Comparison of ENCODE assay signal across 9 mouse cellular contexts in genomic region chr2:173026688-173027131, GRCm38 (mm10). TPM values are rescaled to one million over a fixed set of nuclear protein-coding genes. Genes with fewer than 3 reads are reported as not detected.
A peak's percentile ranks its signal among the peaks of the same experiment; 100 is the strongest.
DNase-seq lines count a peak whose midpoint lies in the region; ATAC-seq and TF ChIP-seq lines count a peak whose summit lies in the region.
"Had no signal": no experiment of that assay in that cellular context is flagged by ENCODE, and none has a peak within 500 bp of the region (broad histone marks: within the 10 kb centered on the region; RNA-seq: fewer than 3 reads in every experiment).

No protein-coding gene starts in this region.

- H3K27ac ChIP-seq in forebrain, embryonic 12.5 days, result peak overlapping the region; percentile 27; the same call in 1 of the 2 replicates
- H3K27ac ChIP-seq in forebrain, embryonic 11.5 days (ENCODE audit: low read depth, low read length), result no peak overlapping the region
- H3K27ac ChIP-seq in limb, embryonic 14.5 days (replicated peaks; ENCODE audit: low read depth, low read length), result no peak overlapping the region
- no peak overlapping the region for H3K27ac ChIP-seq in forebrain, embryonic 10.5 days

- H3K4me3 ChIP-seq in forebrain, embryonic 12.5 days (replicated peaks), result no peak overlapping the region
- no peak overlapping the region for H3K4me3 ChIP-seq in forebrain, embryonic 11.5 days (ENCODE audit: low read depth, low read length)
- peak overlapping the region; percentile 94; the same call in 1 of the 2 replicates for H3K4me3 ChIP-seq in G1E (ENCODE audit: low read depth, low read length)
- H3K4me3 ChIP-seq in limb, embryonic 14.5 days (replicated peaks; ENCODE audit: low read length), result no peak overlapping the region
- H3K4me3 ChIP-seq in forebrain, embryonic 10.5 days, result no peak overlapping the region

- peaks cover 54% of the 10 kb centered on the region for H3K4me1 ChIP-seq in forebrain, embryonic 12.5 days
- H3K4me1 ChIP-seq in forebrain, embryonic 11.5 days (replicated peaks; ENCODE audit: control insufficient read depth, insufficient read depth, low read length), result peaks cover 18% of the 10 kb centered on the region
- peaks cover 87% of the 10 kb centered on the region for H3K4me1 ChIP-seq in G1E (ENCODE audit: insufficient read depth, low read depth, low read length)
- peaks cover 21% of the 10 kb centered on the region for H3K4me1 ChIP-seq in limb, embryonic 14.5 days (ENCODE audit: control insufficient read depth, insufficient read depth, low read length)
- peaks cover 69% of the 10 kb centered on the region for H3K4me1 ChIP-seq in forebrain, embryonic 10.5 days

- TF ChIP-seq CTCF in G1E (IDR thresholded peaks at IDR 0.05; ENCODE audit: low read depth, low read length), result no peak

- no peak for TF ChIP-seq POLR2A in limb, embryonic 14.5 days (IDR thresholded peaks at IDR 0.05; ENCODE audit: borderline replicate concordance, extremely low read depth, insufficient read depth, insufficient read length)

- WGBS in forebrain, embryonic 12.5 days, result 94% methylated on average over 3 of the region's 3 CpGs
- WGBS in forebrain, embryonic 11.5 days, result 84% methylated on average over 3 of the region's 3 CpGs
- WGBS in limb, embryonic 14.5 days, result 64% methylated on average over 3 of the region's 3 CpGs
- WGBS in forebrain, embryonic 10.5 days, result 87% methylated on average over 3 of the region's 3 CpGs

- no peak for DNase-seq in forebrain, embryonic 11.5 days (ENCODE audit: low spot score)
- peak; percentile 74 for DNase-seq in G1E (ENCODE audit: low spot score)
- peak; percentile 13 for DNase-seq in limb, embryonic 14.5 days (ENCODE audit: low spot score)
- DNase-seq in naive thymus-derived CD4-positive, alpha-beta T cell, adult 2 months (ENCODE audit: low read depth), result peak; percentile 90
- no peak for DNase-seq in left cerebral cortex, adult 11 months (ENCODE audit: low spot score)
- DNase-seq in ovary, adult 18-20 months (ENCODE audit: low spot score), result no peak
- DNase-seq in forebrain, embryonic 10.5 days (ENCODE audit: extremely low spot score, low spot score), result no peak

- H3K27me3 ChIP-seq in forebrain, embryonic 12.5 days, result no peaks in the 10 kb centered on the region
- no peaks in the 10 kb centered on the region for H3K27me3 ChIP-seq in forebrain, embryonic 11.5 days (ENCODE audit: control insufficient read depth, insufficient read depth, low read length)
- H3K27me3 ChIP-seq in G1E (ENCODE audit: insufficient read depth, low read length), result no peaks in the 10 kb centered on the region
- H3K27me3 ChIP-seq in limb, embryonic 14.5 days (ENCODE audit: control insufficient read depth, insufficient read depth, low read length), result no peaks in the 10 kb centered on the region
- H3K27me3 ChIP-seq in forebrain, embryonic 10.5 days (ENCODE audit: poor library complexity, severe bottlenecking), result no peaks in the 10 kb centered on the region

- ATAC-seq in forebrain, embryonic 12.5 days (ENCODE audit: low FRiP score), result no peak
- ATAC-seq in forebrain, embryonic 11.5 days (replicated peaks; ENCODE audit: low FRiP score), result no peak
- peak; percentile 42 for ATAC-seq in G1E (ENCODE audit: extremely low read depth, insufficient number of reproducible peaks, low FRiP score, poor library complexity, severe bottlenecking)
- ATAC-seq in limb, embryonic 14.5 days (ENCODE audit: low FRiP score, low read depth), result peak; percentile 13
- ATAC-seq: forebrain, embryonic 16.5 days had no signal

- H3K36me3 ChIP-seq in forebrain, embryonic 12.5 days (replicated peaks), result peaks cover 76% of the 10 kb centered on the region
- H3K36me3 ChIP-seq in forebrain, embryonic 11.5 days (ENCODE audit: control insufficient read depth, insufficient read depth, low read length), result peaks cover 9% of the 10 kb centered on the region; the same call in 1 of the 2 replicates
- H3K36me3 ChIP-seq in G1E (replicated peaks), result peaks cover 94% of the 10 kb centered on the region
- peaks cover 34% of the 10 kb centered on the region for H3K36me3 ChIP-seq in limb, embryonic 14.5 days (ENCODE audit: control insufficient read depth, insufficient read depth, low read length)
- H3K36me3 ChIP-seq in forebrain, embryonic 10.5 days (replicated peaks), result peaks cover 87% of the 10 kb centered on the region

- no peak overlapping the region; the same call in 1 of the 2 replicates for H3K4me2 ChIP-seq in forebrain, embryonic 12.5 days
- no peak overlapping the region for H3K4me2 ChIP-seq in forebrain, embryonic 11.5 days (ENCODE audit: low read depth, low read length, severe bottlenecking)
- no peak overlapping the region for H3K4me2 ChIP-seq in limb, embryonic 14.5 days (replicated peaks; ENCODE audit: low read depth, low read length, severe bottlenecking)

- no peak overlapping the region; the same call in 1 of the 2 replicates for H3K9ac ChIP-seq in forebrain, embryonic 12.5 days
- no peak overlapping the region for H3K9ac ChIP-seq in forebrain, embryonic 11.5 days (ENCODE audit: low read length)
- H3K9ac ChIP-seq in limb, embryonic 14.5 days (ENCODE audit: low read depth, low read length, severe bottlenecking), result no peak overlapping the region

- no peaks in the 10 kb centered on the region for H3K9me3 ChIP-seq in forebrain, embryonic 12.5 days
- H3K9me3 ChIP-seq in forebrain, embryonic 11.5 days (ENCODE audit: control insufficient read depth, low read length), result no peaks in the 10 kb centered on the region
- no peaks in the 10 kb centered on the region for H3K9me3 ChIP-seq in G1E (replicated peaks)
- no peaks in the 10 kb centered on the region for H3K9me3 ChIP-seq in limb, embryonic 14.5 days (ENCODE audit: control insufficient read depth, low read length)
- H3K9me3 ChIP-seq in forebrain, embryonic 10.5 days, result no peaks in the 10 kb centered on the region

RNA-seq across cellular contexts. Expression of gene Rbm38, which starts 6.4 kb away (rescaled TPM):
- polyA plus RNA-seq in forebrain, embryonic 12.5 days (2016; fragmentation: Nextera tagmentation; extraction: Ambion mirVana), result 65.0 and 67.6 TPM in 2 replicates
- polyA plus RNA-seq in forebrain, embryonic 11.5 days (2014; fragmentation: Nextera tagmentation; extraction: Ambion mirVana), result 111 and 115 TPM in 2 replicates
- total RNA-seq in G1E (2014; fragmentation: Nextera tagmentation) (299 and 342 TPM in 2 replicates), G1E (2017) (35.7 and 36.0 TPM in 2 replicates)
- polyA plus RNA-seq in G1E (2012), result 692 and 737 TPM in 2 replicates
- polyA plus RNA-seq in limb, embryonic 14.5 days (2012; rRNA removed), result 63.5 and 99.1 TPM in 2 replicates
- 31.0 and 32.3 TPM in 2 replicates for polyA plus RNA-seq in limb, embryonic 14.5 days (2014; fragmentation: Nextera tagmentation; extraction: Ambion mirVana)
- polyA plus RNA-seq in forebrain, embryonic 10.5 days (2016; fragmentation: Nextera tagmentation; extraction: Ambion mirVana), result 119 and 123 TPM in 2 replicates

RNA-seq across cellular contexts. Expression of gene Rae1, which starts 26.8 kb away (rescaled TPM):
- polyA plus RNA-seq in forebrain, embryonic 12.5 days (2016; fragmentation: Nextera tagmentation; extraction: Ambion mirVana), result 122 and 132 TPM in 2 replicates
- 147 and 148 TPM in 2 replicates for polyA plus RNA-seq in forebrain, embryonic 11.5 days (2014; fragmentation: Nextera tagmentation; extraction: Ambion mirVana)
- 165 and 189 TPM in 2 replicates for total RNA-seq in G1E (2014; fragmentation: Nextera tagmentation)
- 92.4 and 93.2 TPM in 2 replicates for total RNA-seq in G1E (2017)
- polyA plus RNA-seq in G1E (2012), result 60.2 and 71.9 TPM in 2 replicates
- polyA plus RNA-seq in limb, embryonic 14.5 days (2012; rRNA removed), result 123 and 129 TPM in 2 replicates
- 130 TPM in 2 replicates for polyA plus RNA-seq in limb, embryonic 14.5 days (2014; fragmentation: Nextera tagmentation; extraction: Ambion mirVana)
- polyA plus RNA-seq in forebrain, embryonic 10.5 days (2016; fragmentation: Nextera tagmentation; extraction: Ambion mirVana), result 168 TPM in 2 replicates

RNA-seq across cellular contexts. Expression of gene Spo11, which starts 49.2 kb away (rescaled TPM):
- 0.27 and 1.0 TPM in 2 replicates for polyA plus RNA-seq in forebrain, embryonic 12.5 days (2016; fragmentation: Nextera tagmentation; extraction: Ambion mirVana)
- 0.47 and 0.71 TPM in 2 replicates for polyA plus RNA-seq in forebrain, embryonic 11.5 days (2014; fragmentation: Nextera tagmentation; extraction: Ambion mirVana)
- total RNA-seq in G1E (2014; fragmentation: Nextera tagmentation) (not detected in 2 replicates), G1E (2017) (not detected in 2 replicates)
- polyA plus RNA-seq in G1E (2012), result not detected in 2 replicates
- 3.2 TPM in 2 replicates for polyA plus RNA-seq in limb, embryonic 14.5 days (2012; rRNA removed)
- 2.2 and 2.5 TPM in 2 replicates for polyA plus RNA-seq in limb, embryonic 14.5 days (2014; fragmentation: Nextera tagmentation; extraction: Ambion mirVana)
- 0.42 and 0.73 TPM in 2 replicates for polyA plus RNA-seq in forebrain, embryonic 10.5 days (2016; fragmentation: Nextera tagmentation; extraction: Ambion mirVana)

Comparison
In these comparisons a context has a peak if more than half of its experiments do, and no peak if none do; other contexts are left out.
1. ATAC-seq: peak in G1E (single experiment) and limb, embryonic 14.5 days (single experiment); none in forebrain, embryonic 12.5 days (single experiment) and forebrain, embryonic 11.5 days (single experiment).
2. DNase-seq: peak in G1E (single experiment), limb, embryonic 14.5 days (single experiment) and naive thymus-derived CD4-positive, alpha-beta T cell, adult 2 months (single experiment); none in forebrain, embryonic 11.5 days (single experiment), left cerebral cortex, adult 11 months (single experiment), ovary, adult 18-20 months (single experiment) and forebrain, embryonic 10.5 days (single experiment).